Mouse (Mus musculus): ENCODE data around the gene Tbc1d5. TPM values are rescaled to one million over a fixed set of nuclear protein-coding genes. Genes with fewer than 3 reads are reported as not detected.

Tbc1d5 gene
- polyA plus RNA-seq, 2 experiments, result 2.9 to 3.2 TPM

DNA sequence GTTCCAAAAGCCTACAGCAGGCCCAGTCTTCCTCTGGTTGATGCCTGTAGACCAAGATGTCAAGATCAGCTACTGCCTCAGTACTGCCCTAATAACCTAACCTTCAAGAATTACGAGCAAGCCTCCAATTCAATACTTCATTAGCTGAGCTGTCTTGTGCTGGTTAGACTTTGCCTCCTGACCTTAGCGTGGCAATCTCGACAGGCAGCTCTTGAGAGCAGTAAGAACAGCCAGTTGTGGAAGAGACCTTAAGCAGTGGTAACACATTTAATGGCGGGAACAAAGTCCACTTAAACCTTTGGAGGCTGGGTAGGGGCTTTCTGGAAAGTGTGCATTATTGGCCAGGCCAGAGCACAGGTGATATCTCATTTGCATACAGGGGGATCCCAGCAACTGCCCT is 34.2 kb downstream of the Tbc1d5 start:
- ATAC-seq (ENCODE audit: insufficient read depth), result no peak

DNA sequence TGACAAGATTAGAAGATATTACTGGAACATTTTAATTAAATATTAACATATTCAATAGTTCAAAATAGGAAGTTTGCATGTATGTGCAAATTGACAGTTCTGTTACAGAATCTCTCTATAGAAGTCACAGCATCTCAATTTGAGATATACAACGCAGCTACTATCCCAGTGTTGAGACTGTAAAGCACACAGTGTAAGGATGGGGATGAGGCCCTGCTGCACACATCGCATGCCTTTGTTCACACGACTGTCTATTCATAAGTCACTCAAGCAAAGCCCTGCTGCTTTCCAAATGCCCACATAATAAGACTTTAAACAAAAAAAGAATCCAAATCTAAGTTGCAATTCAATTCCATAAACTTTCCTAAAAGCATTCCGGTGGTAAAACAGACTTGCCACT is 37.1 kb downstream of the Tbc1d5 start:
- no peak for TF ChIP-seq EP300 (IDR thresholded peaks at IDR 0.05; ENCODE audit: low read depth)
- no peak for TF ChIP-seq CTCF (IDR thresholded peaks at IDR 0.05; ENCODE audit: low read depth)
- Histone ChIP-seq H3K27ac (no peak overlapping the region), H3K9me3 (ENCODE audit: control insufficient read depth, low read length) (no peaks in the 10 kb centered on the region), H3K36me3 (replicated peaks; ENCODE audit: control insufficient read depth, insufficient read depth, low read depth) (no peaks in the 10 kb centered on the region), H3K4me2 (ENCODE audit: low read depth) (no peak overlapping the region), H3K4me3 (ENCODE audit: insufficient read depth in 1 of 2, low read depth in 2 of 2, low read length in 2 of 2) (no peak overlapping the region), H3K27me3 (ENCODE audit: control insufficient read depth, insufficient read depth, low read length) (no peaks in the 10 kb centered on the region), H3K9ac (replicated peaks) (no peak overlapping the region), H3K4me1 (replicated peaks; ENCODE audit: control insufficient read depth in 2 of 2, insufficient read depth in 2 of 2, low read length in 1 of 2) (no peaks in the 10 kb centered on the region)
- no peak for DNase-seq (ENCODE audit: low read depth in 3 of 3, low spot score in 3 of 3)
- 78% methylated on average over 4 of the region's 4 CpGs for WGBS (ENCODE audit: insufficient replicate concordance)
- no peak for ATAC-seq (ENCODE audit: insufficient read depth)

More for the DNA sequence above, 34.2 kb downstream of the Tbc1d5 start:
- Histone ChIP-seq H3K36me3 (replicated peaks; ENCODE audit: control insufficient read depth, insufficient read depth, low read depth) (no peaks in the 10 kb centered on the region), H3K4me1 (replicated peaks; ENCODE audit: control insufficient read depth in 2 of 2, insufficient read depth in 2 of 2, low read length in 1 of 2) (no peaks in the 10 kb centered on the region), H3K9ac (replicated peaks) (no peak overlapping the region), H3K4me3 (ENCODE audit: insufficient read depth in 1 of 2, low read depth in 2 of 2, low read length in 2 of 2) (no peak overlapping the region), H3K9me3 (ENCODE audit: control insufficient read depth, low read length) (no peaks in the 10 kb centered on the region), H3K27me3 (ENCODE audit: control insufficient read depth, insufficient read depth, low read length) (no peaks in the 10 kb centered on the region), H3K4me2 (ENCODE audit: low read depth) (no peak overlapping the region), H3K27ac (no peak overlapping the region)
- no peak for TF ChIP-seq CTCF (IDR thresholded peaks at IDR 0.05; ENCODE audit: low read depth)
- TF ChIP-seq EP300 (IDR thresholded peaks at IDR 0.05; ENCODE audit: low read depth), result no peak
- WGBS (ENCODE audit: insufficient replicate concordance), result 70% methylated on average over 4 of the region's 4 CpGs
- no peak for DNase-seq (ENCODE audit: low read depth in 3 of 3, low spot score in 3 of 3)

DNA sequence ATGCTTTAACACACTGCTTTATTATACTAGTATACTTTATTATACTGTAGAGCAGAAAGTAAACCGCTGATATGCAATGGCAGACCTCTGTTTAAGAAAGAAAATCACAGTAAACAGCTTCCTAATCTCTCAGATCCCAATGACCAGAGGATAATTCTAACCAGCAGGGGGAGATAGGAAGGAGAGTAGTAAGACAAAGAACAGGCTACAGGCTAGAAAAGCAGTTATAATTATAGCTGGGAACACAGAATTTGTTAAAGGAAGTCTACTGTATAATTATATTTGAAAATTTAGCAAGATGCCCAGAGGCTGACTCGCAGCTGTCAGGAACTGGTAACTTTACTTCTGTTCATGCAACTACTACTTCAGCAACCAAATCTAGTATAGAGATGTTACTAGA is 68.0 kb downstream of the Tbc1d5 start:
- H3K9ac ChIP-seq (replicated peaks), result no peak overlapping the region
- no peak overlapping the region for H3K4me2 ChIP-seq (ENCODE audit: low read depth)
- no peaks in the 10 kb centered on the region for H3K36me3 ChIP-seq (replicated peaks; ENCODE audit: control insufficient read depth, insufficient read depth, low read depth)
- no peak overlapping the region for H3K4me3 ChIP-seq (ENCODE audit: insufficient read depth in 1 of 2, low read depth in 2 of 2, low read length in 2 of 2)
- H3K27ac ChIP-seq, result no peak overlapping the region
- H3K9me3 ChIP-seq (ENCODE audit: control insufficient read depth, low read length), result no peaks in the 10 kb centered on the region
- DNase-seq (ENCODE audit: low read depth in 3 of 3, low spot score in 3 of 3) (no peak), ATAC-seq (ENCODE audit: insufficient read depth) (no peak)
- 56% methylated on average over 2 of the region's 2 CpGs for WGBS (ENCODE audit: insufficient replicate concordance)
- H3K4me1 ChIP-seq (replicated peaks; ENCODE audit: control insufficient read depth in 2 of 2, insufficient read depth in 2 of 2, low read length in 1 of 2), result no peaks in the 10 kb centered on the region
- no peaks in the 10 kb centered on the region for H3K27me3 ChIP-seq (ENCODE audit: control insufficient read depth, insufficient read depth, low read length)
- TF ChIP-seq EP300 (IDR thresholded peaks at IDR 0.05; ENCODE audit: low read depth) (no peak), CTCF (IDR thresholded peaks at IDR 0.05; ENCODE audit: low read depth) (peak; percentile 19; the same call in 1 of the 2 replicates)

DNA sequence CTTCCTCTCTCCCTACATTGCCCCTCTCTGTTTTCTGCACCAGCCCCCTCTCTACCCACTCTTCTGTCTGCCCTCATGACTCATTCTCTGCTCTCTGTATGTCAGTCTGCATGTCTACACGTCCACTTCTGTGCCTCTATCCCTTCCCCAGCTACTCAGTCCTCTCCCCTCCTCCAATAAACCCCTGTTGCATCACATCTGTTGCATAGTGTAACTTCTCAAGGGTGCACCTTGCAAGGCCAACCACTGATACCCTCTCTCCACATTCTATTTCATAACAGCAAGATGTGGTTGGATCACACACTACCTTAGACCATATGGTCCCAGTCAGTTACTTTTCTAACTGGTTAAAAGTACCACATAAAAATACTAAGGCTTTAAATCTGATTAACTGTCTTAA is 74.9 kb downstream of the Tbc1d5 start:
- TF ChIP-seq CTCF (IDR thresholded peaks at IDR 0.05; ENCODE audit: low read depth), result no peak
- TF ChIP-seq EP300 (IDR thresholded peaks at IDR 0.05; ENCODE audit: low read depth), result no peak
- no peaks in the 10 kb centered on the region for H3K9me3 ChIP-seq (ENCODE audit: control insufficient read depth, low read length)
- H3K4me2 ChIP-seq (ENCODE audit: low read depth), result no peak overlapping the region
- ATAC-seq (ENCODE audit: insufficient read depth) (no peak), DNase-seq (ENCODE audit: low read depth in 3 of 3, low spot score in 3 of 3) (no peak)
- WGBS (ENCODE audit: insufficient replicate concordance), result 48% methylated on average over 1 of the region's 1 CpGs
- H3K9ac ChIP-seq (replicated peaks), result no peak overlapping the region
- no peaks in the 10 kb centered on the region for H3K27me3 ChIP-seq (ENCODE audit: control insufficient read depth, insufficient read depth, low read length)
- H3K4me3 ChIP-seq (ENCODE audit: insufficient read depth in 1 of 2, low read depth in 2 of 2, low read length in 2 of 2), result no peak overlapping the region
- no peaks in the 10 kb centered on the region for H3K36me3 ChIP-seq (replicated peaks; ENCODE audit: control insufficient read depth, insufficient read depth, low read depth)
- H3K27ac ChIP-seq, result no peak overlapping the region
- no peaks in the 10 kb centered on the region for H3K4me1 ChIP-seq (replicated peaks; ENCODE audit: control insufficient read depth in 2 of 2, insufficient read depth in 2 of 2, low read length in 1 of 2)

DNA sequence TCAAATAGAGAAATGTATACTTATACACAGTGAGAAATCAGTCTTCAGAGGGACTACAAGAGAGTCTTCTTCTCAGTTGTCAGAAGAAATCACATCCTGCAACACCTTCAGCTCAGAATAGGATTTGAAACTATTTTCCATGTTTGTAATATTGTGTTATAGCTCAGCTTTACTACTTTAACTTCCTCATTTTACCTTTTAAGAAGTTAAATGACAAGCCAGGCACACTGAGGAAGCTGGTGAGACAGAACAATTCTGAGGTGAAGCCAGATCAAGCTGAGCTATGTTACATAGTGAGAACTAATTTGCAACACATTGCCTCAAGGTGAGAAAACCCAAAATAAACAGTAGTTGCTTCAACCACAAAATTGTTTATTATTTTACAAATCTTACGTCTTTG is 135.3 kb downstream of the Tbc1d5 start:
- H3K9ac ChIP-seq (replicated peaks), result no peak overlapping the region
- no peak overlapping the region for H3K4me2 ChIP-seq (ENCODE audit: low read depth)
- TF ChIP-seq CTCF (IDR thresholded peaks at IDR 0.05; ENCODE audit: low read depth) (no peak), EP300 (IDR thresholded peaks at IDR 0.05; ENCODE audit: low read depth) (no peak)
- ATAC-seq (ENCODE audit: insufficient read depth) (no peak), DNase-seq (ENCODE audit: low read depth in 3 of 3, low spot score in 3 of 3) (no peak)
- no peaks in the 10 kb centered on the region for H3K27me3 ChIP-seq (ENCODE audit: control insufficient read depth, insufficient read depth, low read length)
- H3K4me3 ChIP-seq (ENCODE audit: insufficient read depth in 1 of 2, low read depth in 2 of 2, low read length in 2 of 2), result no peak overlapping the region
- H3K36me3 ChIP-seq (replicated peaks; ENCODE audit: control insufficient read depth, insufficient read depth, low read depth), result no peaks in the 10 kb centered on the region
- no peak overlapping the region for H3K27ac ChIP-seq
- 60% methylated on average over 1 of the region's 1 CpGs for WGBS (ENCODE audit: insufficient replicate concordance)
- no peaks in the 10 kb centered on the region for H3K9me3 ChIP-seq (ENCODE audit: control insufficient read depth, low read length)
- H3K4me1 ChIP-seq (replicated peaks; ENCODE audit: control insufficient read depth in 2 of 2, insufficient read depth in 2 of 2, low read length in 1 of 2), result 0 out of 4 replicates have a peak, but pooled peaks cover 0 to 4% of the 10 kb centered on the region in 2 experiments
